Mouse (Mus musculus) intestine, postnatal 0 days (tissue): ENCODE data around the gene Nup43. TPM values are rescaled to one million over a fixed set of nuclear protein-coding genes. Genes with fewer than 3 reads are reported as not detected.

Experiments used
- ATAC-seq: fragments of 200-750 bp; cut with Nextera tagmentation; 2 replicates; pipeline ENCODE4 v1.8.0; 2017; ENCODE audit warnings: mild to moderate bottlenecking, moderate TSS enrichment, moderate library complexity
- H3K27ac ChIP-seq: fragments of 300-500 bp; sonication (generic); 2 replicates; pipeline ENCODE4 v1.5.1; 2014; ENCODE audit warnings: mild to moderate bottlenecking, low read depth, low read length, moderate library complexity
- H3K27me3 ChIP-seq: fragments of 300-500 bp; sonication (generic); replicated peaks from 2 replicates; pipeline ENCODE4 v1.6.1; 2014; ENCODE audit warnings: low read length, mixed read lengths; ENCODE audit not compliant: control insufficient read depth, insufficient read depth
- H3K36me3 ChIP-seq: fragments of 300-500 bp; sonication (generic); 2 replicates; pipeline ENCODE4 v1.6.1; 2014; ENCODE audit warnings: mild to moderate bottlenecking, moderate library complexity; ENCODE audit not compliant: control insufficient read depth, insufficient read depth
- H3K4me1 ChIP-seq: fragments of 300-500 bp; sonication (generic); replicated peaks from 2 replicates; pipeline ENCODE4 v1.6.1; 2014; ENCODE audit warnings: antibody characterized with exemption, low read length, mixed read lengths; ENCODE audit not compliant: control insufficient read depth, insufficient read depth
- H3K4me2 ChIP-seq: fragments of 300-500 bp; sonication (generic); replicated peaks from 2 replicates; pipeline ENCODE4 v1.6.1; 2014; ENCODE audit warnings: low read depth, mild to moderate bottlenecking, moderate library complexity
- H3K4me3 ChIP-seq: fragments of 300-500 bp; sonication (generic); 2 replicates; pipeline ENCODE4 v1.5.1; 2014; ENCODE audit warnings: low read depth, low read length
- H3K9ac ChIP-seq: fragments of 300-500 bp; sonication (generic); 2 replicates; pipeline ENCODE4 v1.6.1; 2014; ENCODE audit warnings: mild to moderate bottlenecking, low read depth, low read length
- H3K9me3 ChIP-seq: fragments of 300-500 bp; sonication (generic); 2 replicates; pipeline ENCODE4 v1.6.1; 2016; ENCODE audit warnings: mixed run types; ENCODE audit not compliant: control insufficient read depth
- CTCF ChIP-seq: sonication (generic); IDR thresholded peaks from 2 replicates; pipeline ENCODE4 v1.5.1; 2016; ENCODE audit warnings: low read depth, mild to moderate bottlenecking, control low read depth, antibody characterized with exemption, moderate library complexity
- WGBS: fragments of 180-500 bp; shearing (Covaris S2); extraction: QIAGEN DNeasy Blood & Tissue Kit; methylation state at CpG from one replicate; pipeline ENCODE4 v1.1.7; 2014; 5-methylcytosine and 5-hydroxymethylcytosine counted together
- polyA plus RNA-seq: library from polyadenylated mRNA; unstranded; fragments of >200 nt; fragmentation: Nextera tagmentation; extraction: Ambion mirVana; gene quantifications from 2 replicates; pipeline ENCODE4 v1.2.1, GENCODE M21; 2015

The Nup43 gene
- polyA plus RNA-seq, 1 experiment from 2014 or later, result 14.2 TPM

- no peak overlapping the region for H3K27ac ChIP-seq
- H3K4me1 ChIP-seq, result no peaks in the 10 kb centered on the region
- no peaks in the 10 kb centered on the region for H3K27me3 ChIP-seq
- no peaks in the 10 kb centered on the region for H3K9me3 ChIP-seq
- H3K4me2 ChIP-seq, result no peak overlapping the region
- TF ChIP-seq CTCF, result no peak
- H3K36me3 ChIP-seq, result peaks cover 23% of the 10 kb centered on the region
- H3K9ac ChIP-seq, result no peak overlapping the region
- ATAC-seq, result no peak
- no peak overlapping the region for H3K4me3 ChIP-seq
- WGBS, result 90% methylated on average over 4 of the region's 4 CpGs
Observed at GRCm38 (mm10) chr10:7629092-7629491, 38.2 kb upstream of the Nup43 start.

GRCm38 (mm10) chr10:7630286-7630685 is 37.0 kb upstream of the Nup43 start:
- WGBS, result 86% methylated on average over 5 of the region's 5 CpGs
- no peak for ATAC-seq
- no peak overlapping the region for H3K4me2 ChIP-seq
- no peak overlapping the region for H3K27ac ChIP-seq
- H3K4me1 ChIP-seq, result no peaks in the 10 kb centered on the region
- no peak for TF ChIP-seq CTCF
- H3K36me3 ChIP-seq, result peaks cover 23% of the 10 kb centered on the region
- no peak overlapping the region for H3K9ac ChIP-seq
- no peaks in the 10 kb centered on the region for H3K27me3 ChIP-seq
- no peak overlapping the region for H3K4me3 ChIP-seq
- H3K9me3 ChIP-seq, result no peaks in the 10 kb centered on the region

GRCm38 (mm10) chr10:7630951-7631720 is 36.2 kb upstream of the Nup43 start:
- 64% methylated on average over 16 of the region's 16 CpGs for WGBS
- no peak for ATAC-seq
- Histone ChIP-seq H3K27ac (no peak overlapping the region; the same call in 1 of the 2 replicates), H3K4me2 (no peak overlapping the region), H3K9ac (no peak overlapping the region), H3K27me3 (no peaks in the 10 kb centered on the region), H3K9me3 (no peaks in the 10 kb centered on the region), H3K4me1 (no peaks in the 10 kb centered on the region), H3K4me3 (no peak overlapping the region), H3K36me3 (peaks cover 23% of the 10 kb centered on the region)
- TF ChIP-seq CTCF, result no peak

GRCm38 (mm10) chr10:7640366-7640765 is 26.9 kb upstream of the Nup43 start:
- Histone ChIP-seq H3K36me3 (peaks cover 58% of the 10 kb centered on the region), H3K4me2 (no peak overlapping the region), H3K4me1 (no peaks in the 10 kb centered on the region), H3K27me3 (no peaks in the 10 kb centered on the region), H3K4me3 (no peak overlapping the region), H3K9ac (no peak overlapping the region), H3K9me3 (no peaks in the 10 kb centered on the region), H3K27ac (no peak overlapping the region)
- no peak for ATAC-seq
- WGBS, result 96% methylated on average over 12 of the region's 12 CpGs
- TF ChIP-seq CTCF, result no peak

- no peak for TF ChIP-seq CTCF
- Histone ChIP-seq H3K4me2 (no peak overlapping the region), H3K9me3 (no peaks in the 10 kb centered on the region), H3K9ac (no peak overlapping the region), H3K4me3 (no peak overlapping the region), H3K4me1 (no peaks in the 10 kb centered on the region), H3K27ac (no peak overlapping the region), H3K27me3 (no peaks in the 10 kb centered on the region), H3K36me3 (peaks cover 52% of the 10 kb centered on the region)
- no peak for ATAC-seq
- WGBS, result 87% methylated on average over 2 of the region's 2 CpGs
Observed at GRCm38 (mm10) chr10:7645911-7646310, 21.4 kb upstream of the Nup43 start.

- Histone ChIP-seq H3K4me1 (no peaks in the 10 kb centered on the region), H3K9ac (no peak overlapping the region), H3K36me3 (peaks cover 39% of the 10 kb centered on the region), H3K27me3 (no peaks in the 10 kb centered on the region), H3K4me3 (no peak overlapping the region), H3K4me2 (no peak overlapping the region), H3K27ac (no peak overlapping the region), H3K9me3 (no peaks in the 10 kb centered on the region)
- no peak for TF ChIP-seq CTCF
- no peak for ATAC-seq
- 85% methylated on average over 4 of the region's 4 CpGs for WGBS
Observed at GRCm38 (mm10) chr10:7649059-7649458, 18.2 kb upstream of the Nup43 start.
